In the genomic region with DNA sequence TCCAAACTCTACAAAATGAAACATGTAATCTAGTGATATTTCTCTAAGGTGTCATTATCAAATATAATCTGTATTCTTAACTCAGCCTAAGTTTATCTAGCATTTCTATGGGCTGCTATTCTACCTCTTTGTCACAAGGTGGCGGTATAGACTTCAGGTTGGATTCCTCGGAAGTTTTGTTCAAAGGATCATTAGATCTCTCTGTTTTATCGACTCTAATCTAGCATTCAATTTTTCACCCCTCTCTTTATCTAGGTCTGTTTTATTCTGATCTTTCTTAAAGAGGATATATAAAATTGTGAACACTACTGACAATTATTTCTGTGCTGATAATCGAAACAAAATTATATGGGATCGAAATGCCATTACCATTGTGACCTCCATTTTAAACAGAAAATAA, we compare ENCODE assay signal across 9 mouse cellular contexts. TPM values are rescaled to one million over a fixed set of nuclear protein-coding genes. Genes with fewer than 3 reads are reported as not detected.
DNase-seq lines count a peak whose midpoint lies in the region; ATAC-seq and TF ChIP-seq lines count a peak whose summit lies in the region.
"Had no signal": no experiment of that assay in that cellular context is flagged by ENCODE, and none has a peak within 500 bp of the region (broad histone marks: within the 10 kb centered on the region; RNA-seq: fewer than 3 reads in every experiment).

No protein-coding gene starts in this region.

- no peak for TF ChIP-seq POLR2A in thymus, adult 2 months (IDR thresholded peaks at IDR 0.05; ENCODE audit: control insufficient read depth, extremely low read depth, insufficient read depth, low read length, poor library complexity)

- H3K27ac ChIP-seq in hindbrain, embryonic 14.5 days: no peak overlapping the region
- no peak overlapping the region for H3K27ac ChIP-seq in hindbrain, embryonic 16.5 days (ENCODE audit: low read depth, low read length)
- peak overlapping the region; percentile 49 for H3K27ac ChIP-seq in macrophage
- H3K27ac ChIP-seq in thymus, adult 2 months (ENCODE audit: control insufficient read depth, insufficient read depth, low read length): no peak overlapping the region

- no peak overlapping the region for H3K4me2 ChIP-seq in hindbrain, embryonic 14.5 days (replicated peaks)
- no peak overlapping the region for H3K4me2 ChIP-seq in hindbrain, embryonic 16.5 days (ENCODE audit: low read length)

- CTCF ChIA-PET in Patski (lab: Charles Lee): interaction anchor here (1.0 kb wide), 1 partner anchor 28 kb away, joined by 3 read pairs; no protein-coding TSS in a partner anchor

- H3K27me3 ChIP-seq in hindbrain, embryonic 14.5 days (ENCODE audit: control insufficient read depth, insufficient read depth, low read length): no peaks in the 10 kb centered on the region
- no peaks in the 10 kb centered on the region for H3K27me3 ChIP-seq in hindbrain, embryonic 16.5 days (replicated peaks; ENCODE audit: control insufficient read depth, insufficient read depth, low read length)
- H3K27me3 ChIP-seq in Patski: no peaks in the 10 kb centered on the region
- H3K27me3 ChIP-seq in thymus, adult 2 months (ENCODE audit: control insufficient read depth, insufficient read depth, low read length): no peaks in the 10 kb centered on the region
- H3K27me3 ChIP-seq: embryonic facial prominence, embryonic 13.5 days had no signal

- ATAC-seq in hindbrain, embryonic 14.5 days (ENCODE audit: low FRiP score): no peak
- no peak for ATAC-seq in hindbrain, embryonic 16.5 days
- peak; percentile 57 for ATAC-seq in CD4-positive, CD25-positive, alpha-beta regulatory T cell, adult 4 months
- no peak for ATAC-seq in Patski

- 23% methylated on average over 5 of the region's 5 CpGs for WGBS in hindbrain, embryonic 14.5 days
- WGBS in hindbrain, embryonic 16.5 days: 28% methylated on average over 5 of the region's 5 CpGs
- 22% methylated on average over 5 of the region's 5 CpGs for WGBS in macrophage (ENCODE audit: missing documents)
- 27% methylated on average over 5 of the region's 5 CpGs for WGBS in thymus, adult 2 months

- no peaks in the 10 kb centered on the region for H3K79me2 ChIP-seq in macrophage (ENCODE audit: inconsistent target)

- no peak overlapping the region for H3K9ac ChIP-seq in hindbrain, embryonic 14.5 days
- no peak overlapping the region for H3K9ac ChIP-seq in hindbrain, embryonic 16.5 days (ENCODE audit: low read depth, low read length)

- no peak overlapping the region for H3K4me3 ChIP-seq in hindbrain, embryonic 14.5 days (replicated peaks; ENCODE audit: low read length)
- H3K4me3 ChIP-seq in hindbrain, embryonic 16.5 days (ENCODE audit: low read length): no peak overlapping the region
- H3K4me3 ChIP-seq in macrophage (ENCODE audit: inconsistent target): peak overlapping the region; percentile 36
- H3K4me3 ChIP-seq in thymus, adult 2 months (ENCODE audit: control insufficient read depth, insufficient read depth, low read length): no peak overlapping the region

- TF ChIP-seq CTCF in Patski (IDR thresholded peaks at IDR 0.05): peak; percentile 57
- TF ChIP-seq CTCF in thymus, adult 2 months (IDR thresholded peaks at IDR 0.05; ENCODE audit: borderline replicate concordance, control insufficient read depth, extremely low read depth, insufficient read depth, low read length, poor library complexity): no peak

- H3K36me3 ChIP-seq in hindbrain, embryonic 14.5 days (replicated peaks; ENCODE audit: control insufficient read depth, insufficient read depth): no peaks in the 10 kb centered on the region
- H3K36me3 ChIP-seq in hindbrain, embryonic 16.5 days (ENCODE audit: control insufficient read depth, insufficient read depth, low read length): no peaks in the 10 kb centered on the region
- no peaks in the 10 kb centered on the region for H3K36me3 ChIP-seq in macrophage (ENCODE audit: inconsistent target)
- H3K36me3 ChIP-seq in thymus, adult 2 months (ENCODE audit: control insufficient read depth, insufficient read depth, low read length): no peaks in the 10 kb centered on the region
- H3K36me3 ChIP-seq: embryonic facial prominence, embryonic 13.5 days had no signal

- POLR2A ChIA-PET in Patski (lab: Charles Lee): interaction anchor here (0.9 to 1.9 kb wide), 2 partner anchors 46 to 84 kb away, joined by 4 read pairs; a partner anchor contains a TSS

- no peaks in the 10 kb centered on the region for H3K4me1 ChIP-seq in hindbrain, embryonic 14.5 days (replicated peaks; ENCODE audit: control insufficient read depth, insufficient read depth, low read length)
- H3K4me1 ChIP-seq in hindbrain, embryonic 16.5 days (ENCODE audit: control insufficient read depth, insufficient read depth, low read depth, low read length): peaks cover 5% of the 10 kb centered on the region
- H3K4me1 ChIP-seq in thymus, adult 2 months (replicated peaks; ENCODE audit: control insufficient read depth, insufficient read depth, low read length): peaks cover 6% of the 10 kb centered on the region

- DNase-seq in hindbrain, embryonic 14.5 days (ENCODE audit: low spot score): peak; percentile 70
- DNase-seq in Patski (ENCODE audit: low read depth, low spot score): no peak
- no peak for DNase-seq in left cerebral cortex, adult 18-20 months (ENCODE audit: low spot score in 2 of 2)
- DNase-seq in thymus, adult 2 months: no peak

- in situ Hi-C loops in Patski (cut with MboI; ENCODE audit: low pct_unique_long_range_greater_than_20kb): no loop called here

- 0 out of 2 replicates have a peak, but pooled peaks cover 5% of the 10 kb centered on the region for H3K9me3 ChIP-seq in hindbrain, embryonic 14.5 days (ENCODE audit: control insufficient read depth, low read length)
- no peaks in the 10 kb centered on the region for H3K9me3 ChIP-seq in hindbrain, embryonic 16.5 days (ENCODE audit: control insufficient read depth, low read length)
- H3K9me3 ChIP-seq: embryonic facial prominence, embryonic 13.5 days had no signal

RNA-seq across cellular contexts. Expression of a gene that starts 5.5 kb away (rescaled TPM):
- polyA plus RNA-seq in hindbrain, embryonic 14.5 days (2014; fragmentation: Nextera tagmentation; extraction: Ambion mirVana): 116 and 136 TPM in 2 replicates
- 136 and 137 TPM in 2 replicates for polyA plus RNA-seq in hindbrain, embryonic 16.5 days (2015; fragmentation: Nextera tagmentation; extraction: Ambion mirVana)
- polyA plus RNA-seq in CD4-positive, CD25-positive, alpha-beta regulatory T cell, adult 4 months (2017; shearing (Covaris generic)): 10 to 100 TPM; 79.8 to 89.2 TPM
- 159 TPM for polyA plus RNA-seq in Patski (2021)
- 10 to 100 TPM in 23 of 26 experiments, 1 to 10 TPM in 3; 8.5 to 57.2 (median 22.6) TPM for total RNA-seq in macrophage (2018; cell fraction: chromatin; rRNA removed)
- 10 to 100 TPM; 34.1 to 49.7 (median 44.5) TPM for total RNA-seq in macrophage (2018; cell fraction: cytosol; rRNA removed)
- total RNA-seq in macrophage (2018; cell fraction: nucleus; rRNA removed): 10 to 100 TPM; 13.1 to 43.9 (median 26.5) TPM
- 41.8 to 72.5 TPM (median 42.9 TPM) in 3 replicates for polyA plus RNA-seq in macrophage (2018)
- total RNA-seq in left cerebral cortex, adult 18-20 months (2021): 10 to 100 TPM; 90.5 to 94.1 TPM
- 127 and 134 TPM in 2 replicates for polyA plus RNA-seq in thymus, adult 2 months (2012; rRNA removed)

RNA-seq across cellular contexts. Expression of a gene that starts 6.5 kb away (rescaled TPM):
- 60.3 and 64.1 TPM in 2 replicates for polyA plus RNA-seq in hindbrain, embryonic 14.5 days (2014; fragmentation: Nextera tagmentation; extraction: Ambion mirVana)
- polyA plus RNA-seq in hindbrain, embryonic 16.5 days (2015; fragmentation: Nextera tagmentation; extraction: Ambion mirVana): 70.7 and 76.5 TPM in 2 replicates
- 10 to 100 TPM; 11.5 to 13.1 TPM for polyA plus RNA-seq in CD4-positive, CD25-positive, alpha-beta regulatory T cell, adult 4 months (2017; shearing (Covaris generic))
- polyA plus RNA-seq in Patski (2021) (64.4 TPM), macrophage (2018) (10.4 to 17.2 TPM (median 11.7 TPM) in 3 replicates)
- 10 to 100 TPM; 11.9 to 63.3 (median 41.1) TPM for total RNA-seq in macrophage (2018; cell fraction: chromatin; rRNA removed)
- total RNA-seq in macrophage (2018; cell fraction: cytosol; rRNA removed): 10 to 100 TPM in 22 of 26 experiments, 1 to 10 TPM in 4; 6.0 to 20.4 (median 15.8) TPM
- total RNA-seq in macrophage (2018; cell fraction: nucleus; rRNA removed): 10 to 100 TPM; 13.7 to 52.3 (median 28.3) TPM
- 10 to 100 TPM; 73.1 to 76.3 TPM for total RNA-seq in left cerebral cortex, adult 18-20 months (2021)
- polyA plus RNA-seq in thymus, adult 2 months (2012; rRNA removed): 146 TPM in 2 replicates

RNA-seq across cellular contexts. Expression of a gene that starts 18.8 kb away (rescaled TPM):
- polyA plus RNA-seq in hindbrain, embryonic 14.5 days (2014; fragmentation: Nextera tagmentation; extraction: Ambion mirVana): 0.30 and 0.31 TPM in 2 replicates
- polyA plus RNA-seq in hindbrain, embryonic 16.5 days (2015; fragmentation: Nextera tagmentation; extraction: Ambion mirVana): 0.56 and 14.3 TPM in 2 replicates
- polyA plus RNA-seq in CD4-positive, CD25-positive, alpha-beta regulatory T cell, adult 4 months (2017; shearing (Covaris generic)): under 1 TPM; 0.18 to 0.38 TPM
- 0.10 TPM for polyA plus RNA-seq in Patski (2021)
- under 1 TPM in 6 of 26 experiments, not detected in 20; 0.20 to 0.45 (median 0.32) TPM for total RNA-seq in macrophage (2018; cell fraction: chromatin; rRNA removed)
- under 1 TPM in 9 of 26 experiments, not detected in 17; under 0.01 to 0.19 (median 0.06) TPM for total RNA-seq in macrophage (2018; cell fraction: cytosol; rRNA removed)
- total RNA-seq in macrophage (2018; cell fraction: nucleus; rRNA removed): 1 to 10 TPM in 1 of 26 experiments, under 1 TPM in 2, not detected in 23; 0.24 to 5.2 (median 0.40) TPM
- 0.06 TPM in 1 of 3 replicates, not detected in the others for polyA plus RNA-seq in macrophage (2018)
- under 1 TPM; 0.12 to 0.49 TPM for total RNA-seq in left cerebral cortex, adult 18-20 months (2021)
- polyA plus RNA-seq in thymus, adult 2 months (2012; rRNA removed): 3.2 and 5.2 TPM in 2 replicates
- total RNA-seq: adrenal gland, postnatal 25 days had no signal

RNA-seq across cellular contexts. Expression of a gene that starts 21.5 kb away (rescaled TPM):
- 72.6 and 73.7 TPM in 2 replicates for polyA plus RNA-seq in hindbrain, embryonic 14.5 days (2014; fragmentation: Nextera tagmentation; extraction: Ambion mirVana)
- polyA plus RNA-seq in hindbrain, embryonic 16.5 days (2015; fragmentation: Nextera tagmentation; extraction: Ambion mirVana): 48.1 and 59.7 TPM in 2 replicates
- 10 to 100 TPM; 15.6 to 17.4 TPM for polyA plus RNA-seq in CD4-positive, CD25-positive, alpha-beta regulatory T cell, adult 4 months (2017; shearing (Covaris generic))
- polyA plus RNA-seq in Patski (2021): 113 TPM
- total RNA-seq in macrophage (2018; cell fraction: chromatin; rRNA removed): 100 to 1,000 TPM; 171 to 516 (median 386) TPM
- 100 to 1,000 TPM in 6 of 26 experiments, 10 to 100 TPM in 20; 74.5 to 107 (median 92.7) TPM for total RNA-seq in macrophage (2018; cell fraction: cytosol; rRNA removed)
- 100 to 1,000 TPM; 149 to 349 (median 227) TPM for total RNA-seq in macrophage (2018; cell fraction: nucleus; rRNA removed)
- polyA plus RNA-seq in macrophage (2018): 60.6 to 79.7 TPM (median 71.8 TPM) in 3 replicates
- total RNA-seq in left cerebral cortex, adult 18-20 months (2021): 100 to 1,000 TPM; 110 to 115 TPM
- 563 and 715 TPM in 2 replicates for polyA plus RNA-seq in thymus, adult 2 months (2012; rRNA removed)

RNA-seq across cellular contexts. Expression of a gene that starts 53.1 kb away (rescaled TPM):
- 18.9 and 20.2 TPM in 2 replicates for polyA plus RNA-seq in hindbrain, embryonic 14.5 days (2014; fragmentation: Nextera tagmentation; extraction: Ambion mirVana)
- 23.1 and 26.0 TPM in 2 replicates for polyA plus RNA-seq in hindbrain, embryonic 16.5 days (2015; fragmentation: Nextera tagmentation; extraction: Ambion mirVana)
- 10 to 100 TPM; 31.9 to 68.2 TPM for polyA plus RNA-seq in CD4-positive, CD25-positive, alpha-beta regulatory T cell, adult 4 months (2017; shearing (Covaris generic))
- 30.2 TPM for polyA plus RNA-seq in Patski (2021)
- total RNA-seq in macrophage (2018; cell fraction: chromatin; rRNA removed): 100 to 1,000 TPM in 4 of 26 experiments, 10 to 100 TPM in 22; 35.6 to 131 (median 83.6) TPM
- total RNA-seq in macrophage (2018; cell fraction: cytosol; rRNA removed): 10 to 100 TPM in 25 of 26 experiments, 1 to 10 TPM in 1; 9.8 to 18.9 (median 13.5) TPM
- 10 to 100 TPM; 17.9 to 54.6 (median 31.1) TPM for total RNA-seq in macrophage (2018; cell fraction: nucleus; rRNA removed)
- polyA plus RNA-seq in macrophage (2018): 12.9 to 17.8 TPM (median 13.9 TPM) in 3 replicates
- total RNA-seq in left cerebral cortex, adult 18-20 months (2021): 10 to 100 TPM; 14.0 to 14.6 TPM
- polyA plus RNA-seq in thymus, adult 2 months (2012; rRNA removed): 26.1 and 27.6 TPM in 2 replicates
